Mouse (Mus musculus): Measurements from ENCODE around the gene Zfhx3.

Zfhx3 gene

DNA sequence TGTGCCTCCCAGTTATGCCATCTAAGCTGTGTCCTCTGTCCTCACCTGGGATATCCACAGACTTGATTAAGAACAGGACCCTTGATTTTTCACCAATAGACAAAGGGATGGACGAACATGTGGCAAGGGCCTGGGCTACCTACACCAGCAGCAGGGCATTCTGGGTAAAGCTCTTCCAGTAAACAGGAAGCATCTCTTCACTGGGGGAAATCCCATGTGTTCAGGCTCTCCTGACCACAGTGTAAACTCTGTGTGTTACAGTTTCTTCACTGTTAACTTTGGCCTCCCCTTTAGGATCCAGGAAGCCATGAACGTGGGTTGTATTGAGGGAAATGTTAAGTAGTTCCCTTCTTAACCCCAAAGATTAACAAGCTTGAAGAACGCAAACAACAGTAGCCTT lies 906.0 kb downstream of the Zfhx3 start:
- no peak for DNase-seq (ENCODE audit: low read depth)

DNA sequence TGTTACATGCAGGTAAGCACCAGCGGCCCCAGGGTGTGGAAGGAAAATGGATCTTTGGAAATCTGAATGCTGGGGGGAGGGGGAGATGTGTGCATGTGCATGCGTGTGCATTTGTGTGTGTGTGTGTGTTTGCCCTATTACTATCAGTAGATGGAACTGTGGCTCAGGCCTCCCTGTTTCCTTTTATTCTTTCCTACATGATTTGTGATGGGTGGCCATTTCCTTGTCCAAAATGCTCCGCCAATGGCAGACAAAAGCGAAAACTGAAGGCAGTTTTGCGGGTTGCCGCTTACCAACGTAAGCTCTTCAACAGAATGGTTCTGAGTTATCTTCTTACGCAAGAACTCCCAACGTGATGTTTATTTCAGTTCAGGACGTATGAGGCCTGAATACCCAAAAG lies 910.6 kb downstream of the Zfhx3 start:
- no peak for DNase-seq (ENCODE audit: low read depth)

DNA sequence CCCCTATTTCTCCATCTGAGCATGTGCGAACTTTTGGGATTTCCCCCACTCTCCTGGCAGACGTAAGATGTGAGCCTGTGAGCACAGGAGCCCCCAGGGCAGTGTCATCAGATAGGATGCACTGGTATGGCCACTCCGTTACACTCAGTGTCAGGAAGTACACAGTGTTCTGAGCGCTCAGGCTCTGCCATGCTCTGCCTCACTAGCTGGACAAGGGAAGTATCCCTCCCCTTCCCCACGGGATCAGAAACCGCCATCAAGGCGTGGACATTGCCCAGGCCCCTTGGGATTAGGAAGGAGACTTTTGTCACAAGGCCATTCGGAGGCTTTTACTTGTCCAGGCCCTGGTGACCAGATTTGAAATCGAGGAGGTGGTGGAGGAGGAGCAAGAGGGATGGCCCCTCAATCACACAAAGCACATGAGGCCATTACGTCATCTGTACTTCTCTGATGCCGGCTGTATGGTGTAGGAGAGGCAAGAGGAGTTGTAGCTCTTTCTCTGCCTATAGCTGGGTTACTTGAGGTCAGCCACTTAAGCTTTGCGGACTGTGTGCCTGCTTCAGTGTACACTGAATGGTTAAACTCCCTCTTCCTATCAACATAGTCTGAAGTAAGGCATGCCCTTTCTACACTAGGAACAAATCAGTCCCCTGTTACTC lies 912.1 kb downstream of the Zfhx3 start:
- no peak for DNase-seq (ENCODE audit: low read depth)

DNA sequence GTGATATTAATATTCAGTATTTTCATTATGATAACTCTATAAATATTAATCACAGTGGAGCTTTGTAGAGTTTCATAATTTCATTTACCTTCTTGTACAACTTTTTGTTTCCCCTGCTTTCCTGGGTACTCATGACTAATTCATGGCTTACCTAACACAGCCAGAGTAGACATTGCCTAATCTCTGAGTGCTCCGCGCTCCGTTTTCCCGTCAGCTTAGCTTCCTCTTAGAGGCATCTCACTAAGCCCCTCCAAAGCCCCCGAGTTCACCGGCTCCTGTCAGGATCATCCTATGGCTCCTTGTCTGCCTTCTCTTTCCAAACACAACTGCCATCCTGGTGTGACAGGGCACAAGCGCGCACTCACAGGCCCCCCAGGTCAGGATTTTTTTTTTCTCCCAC lies 916.6 kb downstream of the Zfhx3 start:
- DNase-seq (ENCODE audit: low read depth) = no peak

DNA sequence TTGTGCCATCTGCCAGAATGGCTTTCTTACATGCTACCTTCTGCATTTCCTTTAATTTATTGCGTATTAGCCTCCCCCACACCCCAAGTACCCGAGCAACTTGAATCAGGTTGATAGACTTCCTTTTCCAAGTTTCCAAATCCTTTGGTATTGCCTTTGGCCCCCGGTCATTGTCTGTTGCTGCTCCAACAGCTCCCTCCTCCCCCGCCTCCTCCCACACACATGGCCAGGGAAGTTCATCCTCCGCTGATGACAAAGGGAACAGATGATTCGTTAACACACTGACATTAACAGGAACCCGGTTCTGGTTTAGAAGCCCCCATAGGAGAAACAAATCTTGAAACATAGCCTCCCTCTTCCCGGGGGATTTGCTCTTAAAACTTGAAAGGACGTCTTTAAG lies 917.5 kb downstream of the Zfhx3 start:
- DNase-seq (ENCODE audit: low read depth) = no peak

DNA sequence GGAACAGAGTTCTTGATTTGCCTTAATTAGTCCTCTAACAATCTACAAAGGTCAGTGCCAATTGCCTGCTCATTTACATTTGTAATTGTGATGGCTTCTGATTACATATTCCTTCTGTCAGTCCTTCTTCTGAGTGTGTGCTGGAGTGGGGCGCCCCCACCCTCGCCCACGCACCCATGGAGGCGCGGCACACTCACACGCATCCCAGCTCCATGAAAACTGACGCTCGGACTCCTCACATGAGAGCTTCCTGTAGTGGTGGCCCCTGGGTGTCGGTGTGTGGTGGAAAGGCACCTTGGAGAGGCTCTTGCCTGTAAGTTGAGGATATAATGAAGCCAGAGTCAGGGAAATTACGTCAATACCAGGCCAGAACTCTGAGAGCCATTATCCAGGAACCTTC lies 921.0 kb downstream of the Zfhx3 start:
- no peak for DNase-seq (ENCODE audit: low read depth)

DNA sequence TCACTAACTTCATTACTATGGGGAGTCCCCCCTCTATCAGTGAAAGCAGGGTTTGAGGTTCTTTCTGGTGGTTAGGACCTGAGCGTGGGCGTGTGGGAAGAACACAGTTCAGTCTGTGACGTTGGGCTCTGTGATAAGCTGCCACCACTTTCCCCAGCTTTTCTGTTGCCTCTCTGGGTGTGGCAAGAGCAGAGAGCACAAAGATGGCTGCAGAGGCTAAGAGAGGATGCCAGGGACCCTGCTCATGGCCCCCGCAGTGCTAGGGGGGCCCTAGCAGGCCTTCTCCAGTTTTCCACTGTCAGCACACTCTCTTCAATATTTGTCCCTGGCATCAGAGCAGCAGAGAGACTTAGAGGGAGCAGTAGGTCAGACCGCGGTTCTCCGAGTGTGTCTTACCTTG lies 924.0 kb downstream of the Zfhx3 start:
- DNase-seq (ENCODE audit: low read depth) = no peak

DNA sequence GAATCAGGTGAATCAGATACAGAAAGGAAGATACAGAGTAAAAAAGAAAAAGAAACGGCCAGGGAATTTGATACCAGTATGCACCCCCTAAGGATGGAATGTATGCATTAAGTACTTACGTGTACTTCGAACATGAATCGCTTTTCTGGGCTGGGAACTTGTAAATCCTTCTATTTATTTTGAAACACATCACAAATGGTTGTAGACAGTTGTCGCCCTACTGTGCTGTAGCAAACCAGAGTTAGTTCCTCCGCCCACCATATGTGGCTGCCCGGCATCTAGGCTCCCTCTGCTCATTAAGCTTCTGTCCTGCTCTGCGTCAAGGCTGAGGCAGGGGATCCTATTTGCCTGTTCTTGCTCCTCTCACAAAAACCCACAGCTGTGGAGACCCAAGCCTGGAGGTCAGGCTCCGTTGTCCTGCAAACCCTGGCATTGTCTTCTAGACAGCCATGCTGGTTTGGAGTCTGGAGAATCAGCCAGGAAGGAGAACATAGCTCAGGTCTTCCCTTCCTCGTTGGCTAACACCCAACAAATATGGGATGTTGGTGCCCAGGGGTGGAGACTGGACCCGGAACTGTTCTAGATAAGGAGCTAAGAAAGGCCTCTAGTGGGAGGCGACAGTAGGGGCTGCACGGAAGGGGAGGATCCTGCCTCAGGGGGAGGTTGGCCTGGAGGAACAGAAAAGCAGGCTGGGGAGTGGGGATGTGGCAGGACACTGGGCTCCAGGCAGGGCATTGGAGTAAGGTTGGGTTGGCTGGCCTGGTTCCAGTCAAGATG lies 925.2 kb downstream of the Zfhx3 start:
- DNase-seq (ENCODE audit: low read depth) = no peak

DNA sequence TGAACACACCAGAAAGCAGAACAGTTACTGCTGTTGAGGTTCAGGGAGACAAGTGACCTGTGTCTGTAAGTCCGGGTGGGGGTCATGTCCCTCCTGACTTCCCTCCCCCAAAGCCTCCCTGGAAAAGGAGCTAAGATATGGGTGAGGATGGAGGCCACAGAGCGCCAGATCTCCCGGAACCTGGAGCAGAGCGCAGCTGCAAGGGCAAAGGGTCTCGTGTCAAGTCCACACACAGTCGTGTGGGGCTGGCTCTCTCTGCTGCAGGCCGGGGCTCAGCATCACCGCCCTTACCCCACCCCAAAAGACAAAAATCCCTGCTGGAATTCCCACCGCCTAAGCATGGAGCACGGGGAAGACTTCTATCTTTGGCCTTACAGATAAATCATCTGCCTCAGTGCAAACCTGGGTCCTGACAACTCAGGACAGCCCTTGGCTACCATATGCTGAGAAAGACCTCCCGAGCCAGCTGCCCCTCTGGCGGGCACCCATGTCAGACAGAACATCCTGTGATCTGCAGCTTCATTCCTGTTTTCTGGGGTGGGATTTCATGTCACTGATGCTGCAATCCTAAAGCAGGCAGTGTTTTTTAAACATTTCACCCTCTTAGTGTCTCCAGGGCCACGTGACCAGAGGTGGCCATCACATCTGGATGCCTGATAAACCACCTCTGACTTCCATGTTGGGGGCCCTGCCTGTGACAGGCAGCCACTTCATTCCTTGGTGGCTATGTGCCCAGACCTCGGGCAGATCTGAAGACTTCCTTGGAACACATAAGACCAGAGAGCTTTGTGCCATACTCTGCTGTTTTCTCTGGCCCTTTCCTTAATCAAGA lies 926.0 kb downstream of the Zfhx3 start:
- no peak for DNase-seq (ENCODE audit: low read depth)

DNA sequence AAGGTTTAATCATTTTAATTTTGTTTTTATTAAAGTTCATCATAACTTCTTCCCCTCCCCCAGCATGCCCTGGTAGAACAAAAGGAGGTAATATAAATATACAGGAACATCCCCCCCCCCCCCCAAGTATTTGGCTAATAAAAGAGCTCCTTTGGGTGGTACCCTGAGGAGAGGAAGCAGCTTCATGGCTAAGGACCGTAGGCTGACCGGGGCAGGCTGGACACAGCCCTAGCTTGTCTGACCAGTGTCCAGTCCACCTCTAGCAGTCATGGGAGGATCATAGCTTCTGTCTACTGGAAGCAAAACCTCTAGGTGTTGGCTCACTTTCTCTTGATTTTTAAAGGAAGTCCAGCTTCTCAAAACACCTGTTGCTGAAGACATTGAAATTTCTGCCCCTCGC lies 927.0 kb downstream of the Zfhx3 start:
- DNase-seq (ENCODE audit: low read depth) = no peak

DNA sequence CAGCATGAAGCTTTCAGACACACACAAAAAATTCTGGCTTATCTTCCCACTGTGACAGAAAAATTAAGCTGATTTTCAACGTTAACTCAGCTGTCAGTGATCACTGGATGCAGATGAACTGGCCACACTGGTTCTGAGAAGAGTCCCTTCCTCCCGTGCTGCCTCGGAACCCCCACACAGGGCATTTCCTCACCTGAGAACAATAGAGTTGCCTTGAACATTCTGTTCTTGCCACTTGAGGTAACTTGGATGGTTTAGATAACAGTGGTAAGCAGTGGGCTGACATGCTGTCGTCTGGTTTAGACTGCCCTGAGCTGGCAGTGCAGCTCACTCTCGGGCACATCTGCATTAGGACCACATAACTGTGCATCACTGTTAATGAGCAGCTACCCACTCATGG lies 927.5 kb downstream of the Zfhx3 start:
- no peak for DNase-seq (ENCODE audit: low read depth)

DNA sequence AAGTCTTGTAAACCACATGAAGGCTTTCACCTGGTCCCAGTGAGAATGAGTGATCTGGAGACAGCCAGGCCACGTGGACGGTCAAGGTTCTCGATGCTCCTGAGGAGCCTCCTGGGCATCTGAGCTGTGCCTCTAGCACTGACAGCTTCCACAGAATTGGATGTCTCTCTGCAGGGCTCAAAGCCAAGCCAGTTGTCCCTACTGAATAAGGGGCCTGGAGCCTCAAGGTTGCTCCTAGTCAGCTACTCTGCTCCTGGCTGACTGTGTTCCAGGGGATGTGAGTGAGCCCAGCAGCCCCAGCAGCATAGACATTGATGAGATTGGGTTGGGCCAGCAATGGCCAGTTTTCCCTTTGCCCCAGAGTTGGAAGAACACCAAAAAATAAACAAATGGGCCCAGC lies 927.9 kb downstream of the Zfhx3 start:
- DNase-seq (ENCODE audit: low read depth) = no peak

DNA sequence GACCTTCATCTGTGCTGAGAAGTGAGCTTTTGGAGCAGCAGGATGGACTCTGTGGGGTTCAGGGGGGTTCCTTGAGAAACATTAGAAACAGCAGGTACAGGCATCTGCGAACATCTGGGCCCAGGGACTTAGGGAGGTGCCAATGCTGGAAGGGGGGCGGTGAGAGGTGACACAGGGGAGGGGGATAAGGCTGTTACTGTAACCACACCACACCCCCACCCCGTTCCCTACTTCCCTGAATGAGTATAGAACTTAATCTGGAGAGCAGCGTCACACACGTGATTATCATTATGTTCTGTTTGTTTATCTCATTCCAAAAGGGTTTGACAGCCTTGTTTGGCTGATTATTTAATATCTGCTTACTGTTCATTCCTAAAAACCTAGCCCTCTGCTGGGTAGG lies 933.3 kb downstream of the Zfhx3 start:
- DNase-seq (ENCODE audit: low read depth) = no peak

DNA sequence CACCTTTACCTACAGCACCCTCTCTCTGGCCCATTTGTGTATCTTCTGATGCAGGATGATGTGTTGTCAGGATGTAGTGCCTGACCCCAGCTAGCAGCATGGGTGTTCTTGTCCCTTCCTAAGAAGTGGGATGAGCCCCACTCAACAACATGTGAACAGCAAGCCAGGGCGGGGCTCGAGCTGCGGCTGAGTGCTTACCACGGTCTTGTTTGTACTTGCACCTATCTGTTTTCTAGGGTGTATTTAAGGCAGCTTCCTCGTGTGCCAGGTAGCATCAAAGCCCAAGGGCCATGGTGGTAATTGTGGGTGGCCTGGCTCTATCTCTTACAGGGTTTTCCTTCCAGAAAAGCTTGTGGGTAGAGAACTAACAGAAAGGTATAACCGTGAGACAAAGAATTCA lies 937.7 kb downstream of the Zfhx3 start:
- DNase-seq (ENCODE audit: low read depth) = no peak

DNA sequence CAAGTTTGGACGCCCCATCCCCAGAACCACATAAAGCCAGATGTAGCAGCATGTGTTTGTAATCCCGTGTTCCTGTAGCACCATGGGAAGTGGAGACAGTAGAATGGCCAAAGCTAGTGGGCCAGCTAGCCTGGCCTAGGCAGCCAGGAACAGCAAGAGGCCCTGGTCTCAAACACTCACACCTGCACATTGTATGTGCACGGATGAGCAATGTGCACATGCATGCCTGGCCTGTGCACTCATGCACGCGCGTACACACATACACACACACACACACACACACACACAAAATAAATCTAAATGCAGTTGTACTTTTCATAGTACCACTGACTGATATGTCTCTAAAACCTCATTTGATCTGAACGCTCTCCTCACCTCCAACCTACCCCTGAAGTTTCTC lies 938.9 kb downstream of the Zfhx3 start:
- DNase-seq (ENCODE audit: low read depth) = no peak

DNA sequence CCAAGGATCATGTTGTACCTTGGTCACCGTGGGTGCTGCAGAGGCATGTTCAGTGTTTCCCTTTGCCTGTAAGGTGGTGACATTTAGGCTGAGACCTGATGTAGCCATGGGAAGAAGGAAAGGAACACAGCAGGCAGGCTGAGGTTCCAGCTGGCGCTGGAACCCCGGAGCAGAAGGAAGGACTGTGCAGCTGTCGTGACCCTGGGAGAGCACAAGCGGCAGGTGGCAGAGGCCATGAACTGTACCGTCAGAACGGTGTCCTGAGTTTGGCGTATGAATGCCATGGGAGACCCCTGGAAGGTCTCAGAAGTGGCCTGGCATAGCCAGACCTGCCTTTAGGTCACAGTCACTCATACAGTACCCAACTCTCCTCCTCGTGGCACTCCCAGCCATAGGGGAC lies 939.6 kb downstream of the Zfhx3 start:
- DNase-seq (ENCODE audit: low read depth) = no peak

DNA sequence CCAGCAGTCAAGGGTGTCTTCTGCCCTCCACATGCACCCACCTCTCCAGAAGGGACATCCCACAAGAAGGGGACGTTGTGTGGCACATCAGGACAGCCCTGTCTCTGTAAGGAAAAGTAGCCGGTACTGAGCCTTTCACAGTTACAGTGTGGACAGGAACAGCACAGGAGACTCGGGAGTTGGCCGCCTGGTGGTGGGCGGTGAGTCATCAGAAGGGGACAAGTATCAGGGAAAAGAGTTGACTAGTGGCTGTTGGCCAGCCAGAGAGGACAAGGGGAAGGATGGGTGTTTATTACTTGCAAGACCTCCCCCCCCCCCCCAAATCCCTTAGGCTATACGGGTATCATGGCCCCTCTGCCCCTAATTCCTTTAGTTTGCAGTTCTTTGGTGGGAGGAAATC lies 940.9 kb downstream of the Zfhx3 start:
- no peak for DNase-seq (ENCODE audit: low read depth)

DNA sequence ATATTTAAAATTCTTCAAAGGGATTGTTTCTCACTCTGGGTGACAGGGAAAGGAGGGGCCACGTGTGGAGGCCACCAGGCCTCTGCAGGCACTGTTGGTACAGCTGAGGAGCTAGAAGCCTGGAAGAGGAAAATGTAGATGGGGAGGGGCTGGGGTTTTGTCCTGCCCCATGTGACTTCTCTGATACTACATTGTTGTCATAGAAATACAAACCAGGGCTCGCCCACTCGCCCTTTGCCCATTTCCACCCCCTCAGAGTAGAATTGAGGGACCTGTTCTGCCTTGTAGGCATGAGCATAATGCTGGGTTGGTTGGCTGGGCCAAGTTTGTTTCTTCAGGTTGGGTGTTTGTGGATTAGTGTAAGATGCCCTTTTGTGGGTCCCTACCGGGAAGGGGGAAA lies 942.5 kb downstream of the Zfhx3 start:
- DNase-seq (ENCODE audit: low read depth) = no peak

DNA sequence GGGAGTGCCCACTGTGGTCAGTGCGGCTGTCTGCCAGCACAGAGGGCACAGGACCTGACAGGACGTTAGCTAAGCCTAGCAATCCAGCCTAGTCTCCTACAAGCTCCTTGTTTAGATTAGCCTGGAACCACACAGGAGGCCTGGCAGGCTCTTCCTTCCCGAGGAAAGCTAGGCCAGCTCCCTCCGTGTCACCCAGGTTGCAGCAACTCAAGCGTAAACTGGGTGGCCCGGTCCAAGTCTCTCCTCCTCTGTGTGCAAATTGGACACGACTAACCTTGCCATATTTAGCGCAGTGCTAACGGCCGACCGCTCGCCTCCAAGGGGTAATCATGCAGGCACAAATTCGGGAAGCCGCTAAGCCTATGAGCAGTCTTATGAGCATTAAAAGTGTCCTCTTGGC lies 943.0 kb downstream of the Zfhx3 start:
- DNase-seq (ENCODE audit: low read depth) = peak; percentile 9

DNA sequence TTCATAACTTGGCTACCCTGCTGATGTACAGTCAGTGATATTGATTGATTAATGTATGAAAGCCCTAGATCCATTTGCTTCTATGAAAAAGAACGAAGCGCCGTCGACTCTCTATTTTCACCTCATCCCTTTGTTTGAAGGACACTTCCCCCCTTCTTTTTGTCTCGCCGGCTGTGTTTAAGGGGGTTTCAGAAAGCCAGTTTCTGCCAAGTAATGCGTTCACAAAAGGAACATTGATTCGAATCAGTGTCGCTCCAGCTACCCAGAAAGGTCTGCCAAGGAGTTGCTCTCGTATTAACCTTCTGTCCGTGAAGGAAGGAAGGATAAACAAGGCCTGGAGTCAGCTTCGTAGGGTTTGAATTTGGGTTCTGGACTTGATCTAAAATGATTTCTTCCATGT lies 943.4 kb downstream of the Zfhx3 start:
- DNase-seq (ENCODE audit: low read depth) = no peak

DNA sequence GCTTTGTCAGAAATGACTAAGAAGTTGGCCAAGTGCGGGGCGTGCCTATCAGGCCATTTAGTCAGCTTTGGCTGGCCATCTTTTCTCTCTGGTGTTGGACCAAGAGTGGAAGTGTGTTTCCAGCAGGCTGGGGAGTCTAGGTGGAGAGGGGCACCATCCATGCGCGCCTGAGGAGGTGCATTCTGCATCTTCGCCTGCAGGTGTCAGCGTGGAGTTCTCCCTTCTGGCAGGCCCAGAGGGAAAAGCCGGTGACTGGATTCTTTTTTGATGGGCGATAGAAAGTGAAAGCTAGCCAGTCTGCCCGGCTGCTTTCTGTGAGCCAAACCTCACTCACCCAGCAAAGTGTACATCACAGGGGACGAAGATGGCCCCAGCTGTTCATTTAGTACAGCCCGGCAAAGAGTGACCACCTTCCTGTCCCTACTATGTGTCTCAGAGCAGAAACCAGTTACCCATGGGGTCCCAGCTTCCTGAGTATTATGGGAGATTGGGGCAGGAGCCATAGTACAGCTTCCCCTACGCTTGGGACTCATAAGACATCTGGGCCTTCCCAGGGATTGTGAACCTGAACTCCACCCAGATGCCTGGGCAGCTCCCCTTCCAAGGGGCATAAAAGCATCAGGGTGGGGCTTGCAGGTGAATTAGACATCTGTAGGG lies 944.3 kb downstream of the Zfhx3 start:
- DNase-seq (ENCODE audit: low read depth) = peak; percentile 94

DNA sequence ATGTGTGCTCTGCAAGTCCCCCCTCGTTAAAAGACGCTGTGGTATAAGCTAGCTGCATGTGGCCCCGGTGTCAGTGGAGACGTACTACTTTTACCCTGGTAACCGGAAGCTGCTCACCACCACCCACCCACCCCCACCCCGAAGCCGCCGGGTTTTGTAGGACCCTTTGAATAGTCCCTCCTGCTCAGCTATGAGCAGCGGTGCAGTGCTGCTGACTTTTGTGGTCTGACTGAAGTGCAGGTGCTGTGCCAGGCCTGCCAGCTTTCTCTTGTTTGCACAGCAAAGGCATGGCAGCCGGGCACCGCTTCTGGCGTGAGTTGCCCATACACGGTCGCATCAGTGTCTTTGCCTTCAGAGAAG lies 944.8 kb downstream of the Zfhx3 start:
- DNase-seq (ENCODE audit: low read depth) = no peak

DNA sequence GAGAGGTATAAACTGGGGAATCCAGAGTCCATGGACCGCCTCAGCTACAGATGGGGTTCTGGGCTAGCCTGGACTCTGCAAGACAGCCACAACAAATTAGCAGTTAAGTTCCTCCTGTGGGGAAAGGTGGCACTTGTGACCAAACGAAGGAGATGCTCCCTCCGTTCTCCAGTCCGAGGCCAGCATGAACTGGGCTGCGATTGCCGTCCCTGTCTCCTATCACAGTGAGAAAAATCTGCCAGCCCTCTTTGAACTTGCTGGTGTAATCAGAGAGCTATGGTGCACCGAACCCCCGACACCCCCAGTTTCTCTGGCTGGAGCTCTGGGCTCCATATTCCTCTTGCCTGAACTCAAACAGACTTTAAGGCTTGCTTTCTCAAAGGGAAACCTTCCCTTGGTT lies 945.4 kb downstream of the Zfhx3 start:
- no peak for DNase-seq (ENCODE audit: low read depth)

All from NIH3T3 (cell line).